Mouse (Mus musculus): ENCODE results near the gene Usp20.

DNA sequence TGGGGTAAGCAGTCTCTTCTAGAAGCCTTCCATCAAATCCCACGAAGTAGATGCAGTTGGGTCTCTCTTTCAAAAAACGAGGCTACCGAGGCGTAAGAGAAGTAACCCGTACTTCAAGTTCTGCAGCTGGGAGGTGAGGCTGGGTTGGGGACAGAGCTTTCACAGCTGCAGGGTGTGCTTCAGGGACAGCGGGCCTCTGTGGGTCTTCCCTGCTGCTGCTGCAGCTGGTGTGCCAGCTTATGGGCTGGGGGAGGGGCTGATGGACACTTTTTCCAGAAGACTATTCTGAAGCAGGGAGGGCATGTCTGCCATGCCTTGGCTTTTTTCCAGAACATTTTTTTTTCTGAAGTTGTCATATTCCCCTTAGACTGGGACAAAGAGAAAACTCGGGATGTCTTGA, 945 bp downstream of the Usp20 start:
- no peak for TF ChIP-seq CTCF (IDR thresholded peaks at IDR 0.05; ENCODE audit: insufficient read depth, low read length)
- TF ChIP-seq POLR2A (IDR thresholded peaks at IDR 0.05; ENCODE audit: borderline replicate concordance, extremely low read depth, low read depth, low read length), result no peak
